Mouse (Mus musculus): ENCODE measurements around the gene Scamp5. TPM values are rescaled to one million over a fixed set of nuclear protein-coding genes. Genes with fewer than 3 reads are reported as not detected.

The Scamp5 gene
- total RNA-seq, 1 experiment = 50.4 TPM

GRCm38 (mm10) chr9:57453516-57453915 is 14.3 kb downstream of the Scamp5 start:
- Histone ChIP-seq H3K36me3 (ENCODE audit: control insufficient read depth, insufficient read depth, low read length, poor library complexity, severe bottlenecking) (peaks cover 14% of the 10 kb centered on the region), H3K27ac (ENCODE audit: insufficient read depth, low read depth, low read length, poor library complexity, severe bottlenecking) (no peak overlapping the region; the same call in 1 of the 2 replicates), H3K4me1 (ENCODE audit: control insufficient read depth in 2 of 2, insufficient read depth in 2 of 2, low read length in 2 of 2, poor library complexity in 1 of 2) (peaks cover 0 to 6% of the 10 kb centered on the region in 2 experiments; a peak in 1 of 4 replicates), H3K9me3 (ENCODE audit: control insufficient read depth, insufficient read depth, low read depth, low read length) (no peaks in the 10 kb centered on the region), H3K4me3 (ENCODE audit: insufficient read depth in 1 of 2, low read depth in 1 of 2, low read length in 2 of 2, poor library complexity in 1 of 2, severe bottlenecking in 1 of 2) (peak overlapping the region; percentile 42 to 74; a peak in 3 of 4 replicates), H3K9ac (ENCODE audit: insufficient read depth, low read depth, low read length, poor library complexity, severe bottlenecking) (peak overlapping the region; percentile 58; the same call in 1 of the 2 replicates)
- DNase-seq (ENCODE audit: low read depth, low spot score) = no peak
- TF ChIP-seq MAFK (IDR thresholded peaks at IDR 0.05; ENCODE audit: insufficient read depth, low read depth, low read length) (no peak), ZC3H11A (IDR thresholded peaks at IDR 0.05; ENCODE audit: borderline replicate concordance, low read depth, low read length) (no peak), CHD2 (IDR thresholded peaks at IDR 0.05; ENCODE audit: low read depth, low read length) (peak; percentile 80), HCFC1 (IDR thresholded peaks at IDR 0.05; ENCODE audit: borderline replicate concordance, insufficient read depth, low read length) (no peak), ZNF384 (IDR thresholded peaks at IDR 0.05; ENCODE audit: low read depth, low read length) (no peak)
- in situ Hi-C loops (cut with MboI; ENCODE audit: low sequenced_read_pairs in 2 of 2, unreplicated experiment in 2 of 2) = no loop called here

GRCm38 (mm10) chr9:57452624-57453462 is 15.0 kb downstream of the Scamp5 start:
- in situ Hi-C loops (cut with MboI; ENCODE audit: low sequenced_read_pairs in 2 of 2, unreplicated experiment in 2 of 2) = no loop called here
- H3K27ac ChIP-seq (ENCODE audit: insufficient read depth, low read depth, low read length, poor library complexity, severe bottlenecking) = no peak overlapping the region; the same call in 1 of the 2 replicates

GRCm38 (mm10) chr9:57449715-57450114 is 18.1 kb downstream of the Scamp5 start:
- Histone ChIP-seq H3K4me3 (ENCODE audit: insufficient read depth in 1 of 2, low read depth in 1 of 2, low read length in 2 of 2, poor library complexity in 1 of 2, severe bottlenecking in 1 of 2) (no peak overlapping the region), H3K9me3 (ENCODE audit: control insufficient read depth, insufficient read depth, low read depth, low read length) (no peaks in the 10 kb centered on the region), H3K27ac (ENCODE audit: insufficient read depth, low read depth, low read length, poor library complexity, severe bottlenecking) (no peak overlapping the region), H3K9ac (ENCODE audit: insufficient read depth, low read depth, low read length, poor library complexity, severe bottlenecking) (no peak overlapping the region), H3K4me1 (ENCODE audit: control insufficient read depth in 2 of 2, insufficient read depth in 2 of 2, low read length in 2 of 2, poor library complexity in 1 of 2) (peaks cover 0 to 2% of the 10 kb centered on the region in 2 experiments; a peak in 1 of 4 replicates), H3K36me3 (ENCODE audit: control insufficient read depth, insufficient read depth, low read length, poor library complexity, severe bottlenecking) (peaks cover 38% of the 10 kb centered on the region)
- TF ChIP-seq ZC3H11A (IDR thresholded peaks at IDR 0.05; ENCODE audit: borderline replicate concordance, low read depth, low read length) = 0 out of 2 replicates have a peak, but pooled peaks have one; percentile 30
- no peak for TF ChIP-seq ZNF384 (IDR thresholded peaks at IDR 0.05; ENCODE audit: low read depth, low read length)
- in situ Hi-C loops (cut with MboI; ENCODE audit: low sequenced_read_pairs in 2 of 2, unreplicated experiment in 2 of 2) = no loop called here
- DNase-seq (ENCODE audit: low read depth, low spot score) = peak; percentile 35

More at GRCm38 (mm10) chr9:57452624-57453462, 15.0 kb downstream of the Scamp5 start:
- TF ChIP-seq ZNF384 (IDR thresholded peaks at IDR 0.05; ENCODE audit: low read depth, low read length) = no peak
- no peak for TF ChIP-seq MAFK (IDR thresholded peaks at IDR 0.05; ENCODE audit: insufficient read depth, low read depth, low read length)
- TF ChIP-seq ZC3H11A (IDR thresholded peaks at IDR 0.05; ENCODE audit: borderline replicate concordance, low read depth, low read length) = no peak
- no peak for TF ChIP-seq CHD2 (IDR thresholded peaks at IDR 0.05; ENCODE audit: low read depth, low read length)
- TF ChIP-seq HCFC1 (IDR thresholded peaks at IDR 0.05; ENCODE audit: borderline replicate concordance, insufficient read depth, low read length) = no peak
- Histone ChIP-seq H3K9me3 (ENCODE audit: control insufficient read depth, insufficient read depth, low read depth, low read length) (no peaks in the 10 kb centered on the region), H3K4me1 (ENCODE audit: control insufficient read depth in 2 of 2, insufficient read depth in 2 of 2, low read length in 2 of 2, poor library complexity in 1 of 2) (peaks cover 0 to 6% of the 10 kb centered on the region in 2 experiments; a peak in 1 of 4 replicates), H3K9ac (ENCODE audit: insufficient read depth, low read depth, low read length, poor library complexity, severe bottlenecking) (peak overlapping the region; percentile 58; the same call in 1 of the 2 replicates), H3K4me3 (ENCODE audit: insufficient read depth in 1 of 2, low read depth in 1 of 2, low read length in 2 of 2, poor library complexity in 1 of 2, severe bottlenecking in 1 of 2) (peak overlapping the region; percentile 42 to 74; a peak in 3 of 4 replicates), H3K36me3 (ENCODE audit: control insufficient read depth, insufficient read depth, low read length, poor library complexity, severe bottlenecking) (peaks cover 20% of the 10 kb centered on the region)
- DNase-seq (ENCODE audit: low read depth, low spot score) = peak; percentile 34

GRCm38 (mm10) chr9:57440620-57441019 is 27.2 kb downstream of the Scamp5 start:
- H3K9me3 ChIP-seq (ENCODE audit: control insufficient read depth, insufficient read depth, low read depth, low read length) = no peaks in the 10 kb centered on the region
- peak overlapping the region; percentile 51; the same call in 1 of the 2 replicates for H3K9ac ChIP-seq (ENCODE audit: insufficient read depth, low read depth, low read length, poor library complexity, severe bottlenecking)
- H3K4me1 ChIP-seq (ENCODE audit: control insufficient read depth in 2 of 2, insufficient read depth in 2 of 2, low read length in 2 of 2, poor library complexity in 1 of 2) = peaks cover 4 to 7% of the 10 kb centered on the region in 2 experiments; a peak in 2 of 4 replicates
- TF ChIP-seq MAFK (IDR thresholded peaks at IDR 0.05; ENCODE audit: insufficient read depth, low read depth, low read length) (no peak), CHD2 (IDR thresholded peaks at IDR 0.05; ENCODE audit: low read depth, low read length) (no peak), HCFC1 (IDR thresholded peaks at IDR 0.05; ENCODE audit: borderline replicate concordance, insufficient read depth, low read length) (no peak), ZC3H11A (IDR thresholded peaks at IDR 0.05; ENCODE audit: borderline replicate concordance, low read depth, low read length) (no peak), ZNF384 (IDR thresholded peaks at IDR 0.05; ENCODE audit: low read depth, low read length) (no peak)
- peaks cover 22% of the 10 kb centered on the region for H3K36me3 ChIP-seq (ENCODE audit: control insufficient read depth, insufficient read depth, low read length, poor library complexity, severe bottlenecking)
- in situ Hi-C loops (cut with MboI; ENCODE audit: low sequenced_read_pairs in 2 of 2, unreplicated experiment in 2 of 2) = no loop called here
- H3K27ac ChIP-seq (ENCODE audit: insufficient read depth, low read depth, low read length, poor library complexity, severe bottlenecking) = no peak overlapping the region
- peak overlapping the region in 1 of 2 experiments; percentile 29; a peak in 2 of 4 replicates for H3K4me3 ChIP-seq (ENCODE audit: insufficient read depth in 1 of 2, low read depth in 1 of 2, low read length in 2 of 2, poor library complexity in 1 of 2, severe bottlenecking in 1 of 2)
- DNase-seq (ENCODE audit: low read depth, low spot score) = no peak
